Mouse (Mus musculus): ENCODE measurements around the gene Rora.

Gene Rora

GRCm38 (mm10) chr9:69299484-69299883 is 645.9 kb downstream of the Rora start:
- DNase-seq (ENCODE audit: low read depth in 1 of 2, low spot score in 2 of 2) = no peak

- no peak for DNase-seq (ENCODE audit: low read depth in 1 of 2, low spot score in 2 of 2)
Measured at GRCm38 (mm10) chr9:69300296-69300695, 646.7 kb downstream of the Rora start.

GRCm38 (mm10) chr9:69301445-69301844 is 647.9 kb downstream of the Rora start:
- no peak for DNase-seq (ENCODE audit: low read depth in 1 of 2, low spot score in 2 of 2)

GRCm38 (mm10) chr9:69301955-69302354 is 648.4 kb downstream of the Rora start:
- no peak for DNase-seq (ENCODE audit: low read depth in 1 of 2, low spot score in 2 of 2)

- DNase-seq (ENCODE audit: low read depth in 1 of 2, low spot score in 2 of 2) = no peak
Measured at GRCm38 (mm10) chr9:69302846-69303245, 649.3 kb downstream of the Rora start.

- no peak for DNase-seq (ENCODE audit: low read depth in 1 of 2, low spot score in 2 of 2)
Measured at GRCm38 (mm10) chr9:69303346-69303944, 649.9 kb downstream of the Rora start.

GRCm38 (mm10) chr9:69303962-69304361 is 650.4 kb downstream of the Rora start:
- DNase-seq (ENCODE audit: low read depth in 1 of 2, low spot score in 2 of 2) = no peak

GRCm38 (mm10) chr9:69304492-69304891 is 650.9 kb downstream of the Rora start:
- no peak for DNase-seq (ENCODE audit: low read depth in 1 of 2, low spot score in 2 of 2)

GRCm38 (mm10) chr9:69304991-69305390 is 651.4 kb downstream of the Rora start:
- no peak for DNase-seq (ENCODE audit: low read depth in 1 of 2, low spot score in 2 of 2)

- no peak for DNase-seq (ENCODE audit: low read depth in 1 of 2, low spot score in 2 of 2)
Measured at GRCm38 (mm10) chr9:69306734-69307528, 653.3 kb downstream of the Rora start.

- no peak for DNase-seq (ENCODE audit: low read depth in 1 of 2, low spot score in 2 of 2)
Measured at GRCm38 (mm10) chr9:69307974-69308373, 654.4 kb downstream of the Rora start.

- no peak for DNase-seq (ENCODE audit: low read depth in 1 of 2, low spot score in 2 of 2)
Measured at GRCm38 (mm10) chr9:69310524-69310923, 656.9 kb downstream of the Rora start.

- DNase-seq (ENCODE audit: low read depth in 1 of 2, low spot score in 2 of 2) = no peak
Measured at GRCm38 (mm10) chr9:69313297-69313696, 659.7 kb downstream of the Rora start.

GRCm38 (mm10) chr9:69314451-69315210 is 661.0 kb downstream of the Rora start:
- DNase-seq (ENCODE audit: low read depth in 1 of 2, low spot score in 2 of 2) = no peak

- no peak for DNase-seq (ENCODE audit: low read depth in 1 of 2, low spot score in 2 of 2)
Measured at GRCm38 (mm10) chr9:69317527-69318115, 664.0 kb downstream of the Rora start.

- no peak for DNase-seq (ENCODE audit: low read depth in 1 of 2, low spot score in 2 of 2)
Measured at GRCm38 (mm10) chr9:69319434-69319833, 665.8 kb downstream of the Rora start.

GRCm38 (mm10) chr9:69319913-69320634 is 666.5 kb downstream of the Rora start:
- DNase-seq (ENCODE audit: low read depth in 1 of 2, low spot score in 2 of 2) = no peak

- no peak for DNase-seq (ENCODE audit: low read depth in 1 of 2, low spot score in 2 of 2)
Measured at GRCm38 (mm10) chr9:69320635-69321027, 667.0 kb downstream of the Rora start.

GRCm38 (mm10) chr9:69321956-69322355 is 668.4 kb downstream of the Rora start:
- no peak for DNase-seq (ENCODE audit: low read depth in 1 of 2, low spot score in 2 of 2)

GRCm38 (mm10) chr9:69323831-69324230 is 670.2 kb downstream of the Rora start:
- DNase-seq (ENCODE audit: low read depth in 1 of 2, low spot score in 2 of 2) = no peak

- no peak for DNase-seq (ENCODE audit: low read depth in 1 of 2, low spot score in 2 of 2)
Measured at GRCm38 (mm10) chr9:69327077-69327476, 673.5 kb downstream of the Rora start.

All from monocyte, adult 2 months (primary cell).